Mouse (Mus musculus) liver (tissue): ENCODE results near the gene Rspry1.

Experiments
- DNase-seq: peaks from one replicate; pipeline ENCODE4 v3.0.0-alpha.2; 2020; ENCODE audit warnings: mixed read lengths

Gene Rspry1

GRCm38 (mm10) chr8:94601607-94602385 is at the start of gene Rspry1, which contains the start of gene Fam192a:
TSS of gene Rspry1 (plus strand) at chr8:94601937.
TSS of gene Fam192a (minus strand) at chr8:94601997.
- DNase-seq: peak; percentile 99

- no peak for DNase-seq
Measured at GRCm38 (mm10) chr8:94552696-94553095, 49.0 kb upstream of the Rspry1 start.

- DNase-seq: no peak
Measured at GRCm38 (mm10) chr8:94557281-94557680, 44.5 kb upstream of the Rspry1 start.

- no peak for DNase-seq
Measured at GRCm38 (mm10) chr8:94561256-94561655, 40.5 kb upstream of the Rspry1 start.

GRCm38 (mm10) chr8:94564421-94564820 is 37.3 kb upstream of the Rspry1 start:
- no peak for DNase-seq

- no peak for DNase-seq
Measured at GRCm38 (mm10) chr8:94566033-94566432, 35.7 kb upstream of the Rspry1 start.

- no peak for DNase-seq
Measured at GRCm38 (mm10) chr8:94566446-94567158, 35.1 kb upstream of the Rspry1 start.

- no peak for DNase-seq
Measured at GRCm38 (mm10) chr8:94567159-94567849, 34.4 kb upstream of the Rspry1 start.

GRCm38 (mm10) chr8:94568098-94568497 is 33.6 kb upstream of the Rspry1 start:
- DNase-seq: no peak

GRCm38 (mm10) chr8:94569419-94569818 is 32.3 kb upstream of the Rspry1 start:
- DNase-seq: no peak

GRCm38 (mm10) chr8:94571896-94572295 is 29.8 kb upstream of the Rspry1 start:
- no peak for DNase-seq

GRCm38 (mm10) chr8:94574159-94574907 is 27.4 kb upstream of the Rspry1 start:
- no peak for DNase-seq

- DNase-seq: no peak
Measured at GRCm38 (mm10) chr8:94575148-94575547, 26.6 kb upstream of the Rspry1 start.

- no peak for DNase-seq
Measured at GRCm38 (mm10) chr8:94581820-94582483, 19.8 kb upstream of the Rspry1 start.

GRCm38 (mm10) chr8:94582569-94582968 is 19.2 kb upstream of the Rspry1 start:
- DNase-seq: no peak

- DNase-seq: no peak
Measured at GRCm38 (mm10) chr8:94584238-94584817, 17.4 kb upstream of the Rspry1 start.

GRCm38 (mm10) chr8:94591691-94592090 is 10.0 kb upstream of the Rspry1 start:
- no peak for DNase-seq

- no peak for DNase-seq
Measured at GRCm38 (mm10) chr8:94594211-94594610, 7.5 kb upstream of the Rspry1 start.

GRCm38 (mm10) chr8:94600478-94600877 is 1.3 kb upstream of the Rspry1 start:
- DNase-seq: no peak

GRCm38 (mm10) chr8:94601034-94601606 is 617 bp upstream of the Rspry1 start:
- DNase-seq: peak; percentile 30

- peak; percentile 39 for DNase-seq
Measured at GRCm38 (mm10) chr8:94602471-94603131, 864 bp downstream of the Rspry1 start.
